Mouse (Mus musculus) cerebellum, postnatal 4 days (tissue): ENCODE measurements around the gene Rere.

ENCODE experiments used
- DNase-seq, 2 experiments: peaks; one replicate each; pipeline ENCODE4 v3.0.0; 2022; ENCODE audit warnings: low spot score in 2 of 2, mixed read lengths in 1 of 2

The Rere gene

DNA sequence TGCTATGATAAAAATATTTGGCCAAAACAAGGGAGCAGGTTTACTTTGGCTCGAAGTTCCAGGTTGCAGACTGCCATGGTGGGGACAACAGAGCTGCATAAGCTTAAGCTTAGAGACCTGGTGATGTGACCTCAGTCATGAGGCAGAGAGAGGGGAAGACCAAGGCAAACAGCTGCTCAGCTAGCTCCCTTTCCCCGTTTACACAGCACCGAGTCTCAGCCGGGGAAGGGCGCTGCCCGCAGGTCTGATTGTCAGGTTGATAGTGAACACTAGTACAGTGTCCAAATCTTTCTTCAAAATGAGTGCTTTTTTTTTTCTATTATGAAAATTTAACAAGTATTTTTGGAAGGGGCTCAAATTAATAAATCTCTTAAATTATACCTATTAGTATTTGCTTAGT, 97.9 kb downstream of the Rere start:
- no peak for DNase-seq

DNA sequence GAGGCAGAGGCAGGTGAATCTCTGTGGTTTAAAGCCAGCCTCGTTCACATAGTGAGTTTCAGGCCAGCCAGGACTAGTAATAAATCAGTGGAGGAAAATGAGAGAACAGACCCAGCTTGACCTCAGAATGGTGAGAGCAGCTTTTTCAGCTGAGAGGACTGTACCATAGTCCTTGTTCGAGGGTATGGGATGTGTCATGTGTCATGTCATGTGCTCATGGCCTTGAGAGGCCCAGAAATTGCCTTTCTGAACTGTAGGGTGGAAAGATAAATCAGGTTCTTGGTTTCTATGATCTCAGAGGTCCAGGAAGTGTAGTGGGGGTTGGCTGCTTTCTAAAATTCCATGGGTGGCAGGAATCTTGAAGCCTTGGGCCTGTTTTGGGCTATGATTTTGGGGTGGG, 98.3 kb downstream of the Rere start:
- DNase-seq: no peak

DNA sequence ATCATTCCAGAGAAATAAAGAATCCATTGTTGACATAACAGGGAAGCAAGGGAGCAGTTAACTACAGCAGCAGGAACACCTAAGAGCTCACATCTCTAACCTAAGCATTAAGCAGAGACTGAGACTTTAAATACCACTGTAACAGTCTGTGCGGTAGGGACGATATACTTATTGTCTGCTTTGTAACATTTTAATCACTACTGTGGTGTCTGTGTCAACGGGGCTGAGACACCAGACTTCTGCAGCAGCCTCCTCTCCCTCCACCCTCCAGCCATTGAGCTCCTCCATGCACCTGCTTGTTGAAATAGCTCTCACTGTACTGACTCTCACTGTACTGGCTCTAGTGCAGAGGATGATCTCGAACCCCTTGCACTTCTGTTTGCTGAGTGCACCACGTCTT, 98.8 kb downstream of the Rere start:
- no peak for DNase-seq

DNA sequence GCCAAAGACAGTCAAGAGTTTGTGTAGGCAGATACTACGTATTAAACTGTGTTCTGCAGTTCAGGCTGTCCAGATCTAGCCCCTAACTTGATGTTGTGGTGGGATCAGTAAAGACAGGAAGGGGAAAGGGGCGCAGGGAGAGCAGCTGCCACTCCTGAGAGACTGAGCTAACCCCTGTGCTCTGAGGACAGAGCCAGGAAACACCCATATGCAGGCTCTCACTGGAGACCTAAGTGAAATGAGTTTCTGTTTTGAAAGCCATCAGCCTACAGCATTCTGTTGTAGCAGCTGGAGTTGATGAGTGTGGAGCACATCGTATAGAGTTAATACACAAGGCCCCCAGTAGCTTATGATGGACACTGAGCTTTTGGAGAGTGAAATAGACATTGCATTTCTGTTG, 101.1 kb downstream of the Rere start:
- DNase-seq: no peak

DNA sequence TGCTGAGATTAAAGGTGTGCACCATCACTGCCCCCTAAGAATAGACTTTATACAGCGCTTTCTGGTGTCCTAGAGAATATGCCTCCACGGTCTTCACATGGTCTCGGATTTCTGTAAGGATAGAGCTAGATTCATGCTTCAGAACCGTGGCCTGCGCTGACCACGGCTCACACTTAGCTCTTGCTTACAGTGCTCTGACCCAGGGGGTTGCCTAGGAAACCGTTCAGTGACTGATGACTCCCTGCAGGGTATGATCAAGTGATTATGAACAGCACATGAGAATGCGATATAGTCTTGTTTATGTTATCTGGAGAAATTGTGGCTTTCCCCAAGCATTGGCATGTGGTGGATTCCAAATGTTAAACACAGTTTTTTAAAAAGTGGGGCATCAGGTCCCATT, 103.0 kb downstream of the Rere start:
- no peak for DNase-seq

DNA sequence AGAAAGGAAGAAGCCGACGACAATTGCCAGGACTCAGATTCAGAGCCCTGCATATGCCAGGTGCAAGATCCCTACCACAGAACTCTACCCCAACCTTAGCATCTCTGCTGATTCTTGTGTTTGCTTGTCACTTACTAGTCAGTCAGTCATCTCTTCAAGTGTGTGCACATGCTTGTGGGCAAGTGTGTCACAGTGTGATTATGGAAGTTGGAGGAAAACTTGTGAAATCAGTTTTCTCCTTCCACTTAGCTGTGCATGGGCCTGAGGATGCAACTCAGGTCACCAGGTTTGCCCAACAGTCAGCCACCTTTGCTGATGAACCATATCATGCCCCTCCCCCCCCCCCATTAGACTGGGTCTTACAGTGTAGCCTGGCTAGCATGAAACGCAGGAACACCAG, 103.5 kb downstream of the Rere start:
- DNase-seq: no peak

DNA sequence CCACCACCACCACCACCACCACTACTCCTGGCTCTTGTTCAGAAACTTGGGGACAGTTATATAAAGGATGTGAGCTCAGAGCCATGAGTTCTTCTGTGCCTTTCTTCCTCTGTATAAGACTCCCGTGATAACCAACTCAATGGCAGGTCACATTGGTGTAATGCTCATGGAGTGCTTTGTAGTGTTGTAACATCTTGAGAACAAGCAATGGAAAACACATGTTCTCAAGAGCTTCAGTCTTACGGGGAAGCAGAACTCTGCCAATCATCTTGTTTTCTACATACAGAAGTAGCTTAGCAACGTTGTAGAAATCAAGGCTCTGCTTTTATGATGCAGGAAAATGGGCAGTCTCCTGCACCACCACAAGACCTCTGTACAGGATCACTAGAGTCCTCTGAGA, 107.1 kb downstream of the Rere start:
- no peak for DNase-seq

DNA sequence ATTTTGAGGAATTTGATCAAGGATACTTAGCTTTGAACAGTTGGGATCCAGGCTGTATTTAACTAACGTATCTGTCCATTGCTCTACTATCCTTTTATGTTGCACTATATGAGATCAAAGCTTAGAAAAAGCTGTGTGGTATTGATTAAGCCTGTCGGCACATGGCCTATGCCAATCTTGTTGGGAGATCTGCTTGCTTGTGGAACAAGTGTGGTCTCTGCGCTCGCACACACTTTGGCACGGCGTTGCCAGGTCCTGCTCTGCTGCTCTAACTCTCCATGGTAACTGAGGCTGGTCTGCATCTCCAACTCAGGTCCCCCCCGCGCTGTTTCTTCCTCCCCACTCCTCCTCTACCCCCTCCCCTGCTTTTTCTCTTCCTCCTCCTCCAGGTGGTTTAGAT, 112.2 kb downstream of the Rere start:
- no peak for DNase-seq

DNA sequence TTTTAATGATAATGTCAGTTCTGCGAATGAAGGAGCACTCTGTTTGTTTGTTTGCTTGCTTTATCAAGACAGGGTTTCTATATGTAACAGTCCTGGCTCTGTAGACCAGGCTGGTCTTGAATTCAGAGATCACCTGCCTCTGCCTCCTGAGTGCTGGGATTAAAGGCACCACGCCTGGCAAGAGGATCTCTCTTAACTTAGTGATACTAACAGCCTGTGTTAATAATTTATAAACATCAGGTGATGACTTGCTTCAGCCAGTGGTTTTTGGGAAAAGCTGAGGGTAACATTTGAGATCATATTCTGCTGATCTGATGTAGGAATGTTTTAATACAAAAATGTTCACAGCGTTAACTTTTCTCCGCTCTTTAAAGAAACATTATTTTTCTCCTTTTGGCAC, 112.6 kb downstream of the Rere start:
- DNase-seq: no peak

DNA sequence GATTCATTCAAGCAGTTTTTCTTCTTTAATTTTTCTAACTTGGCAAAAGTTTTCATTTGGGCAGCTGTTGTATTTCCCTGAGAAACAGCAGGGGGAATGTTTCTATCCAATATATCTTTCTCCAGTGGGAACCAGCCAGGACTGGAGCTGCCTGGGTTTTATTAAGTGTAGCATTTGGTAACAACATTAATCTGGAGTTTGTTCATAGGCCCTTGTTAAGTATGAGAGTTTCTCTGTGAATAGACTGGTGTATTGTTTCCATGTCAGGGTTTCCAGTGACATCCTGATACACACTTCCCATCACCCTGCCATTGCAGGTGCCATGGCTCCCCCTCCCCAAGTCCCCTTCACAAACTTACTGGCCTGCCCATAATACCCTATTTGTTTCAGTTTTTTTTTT, 114.9 kb downstream of the Rere start:
- DNase-seq: no peak

DNA sequence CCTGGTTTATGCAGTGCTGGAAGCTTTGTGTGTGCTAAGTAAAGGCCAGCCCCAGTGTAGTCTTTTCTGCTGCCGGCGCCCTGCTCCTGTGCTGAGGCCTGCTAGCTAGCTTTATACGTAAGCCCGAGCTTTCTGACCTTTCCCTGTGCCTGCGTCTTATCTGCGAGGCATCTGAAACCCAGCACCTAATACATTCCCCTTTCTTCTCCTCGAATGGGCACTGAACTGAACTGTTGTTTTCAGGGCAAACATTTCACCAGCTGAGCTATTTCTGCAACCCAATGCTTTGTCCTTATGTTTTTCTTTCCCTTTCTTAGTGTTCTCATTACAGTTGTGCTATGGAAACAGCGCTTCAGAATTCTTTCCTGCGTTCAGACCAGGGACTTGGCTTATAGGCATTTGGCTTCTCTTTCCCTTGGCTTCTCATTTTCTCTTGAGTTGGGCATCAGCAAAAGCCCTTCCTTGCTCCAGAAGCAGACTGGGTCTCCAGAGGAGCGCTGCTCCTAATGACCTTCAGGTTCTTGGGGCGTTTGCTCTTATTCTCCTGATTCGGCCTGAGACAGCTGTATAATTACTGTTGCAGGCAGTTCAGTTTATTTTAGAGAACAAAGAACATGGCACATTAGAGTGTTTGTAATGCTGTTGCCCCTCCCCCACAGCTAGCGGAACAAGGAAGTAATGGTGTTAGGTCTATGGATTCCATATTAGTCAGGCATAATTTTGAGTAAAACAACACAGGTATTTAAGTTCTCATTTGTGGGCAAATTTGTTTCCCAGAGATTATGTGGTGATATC, 115.6 kb downstream of the Rere start:
- no peak for DNase-seq

DNA sequence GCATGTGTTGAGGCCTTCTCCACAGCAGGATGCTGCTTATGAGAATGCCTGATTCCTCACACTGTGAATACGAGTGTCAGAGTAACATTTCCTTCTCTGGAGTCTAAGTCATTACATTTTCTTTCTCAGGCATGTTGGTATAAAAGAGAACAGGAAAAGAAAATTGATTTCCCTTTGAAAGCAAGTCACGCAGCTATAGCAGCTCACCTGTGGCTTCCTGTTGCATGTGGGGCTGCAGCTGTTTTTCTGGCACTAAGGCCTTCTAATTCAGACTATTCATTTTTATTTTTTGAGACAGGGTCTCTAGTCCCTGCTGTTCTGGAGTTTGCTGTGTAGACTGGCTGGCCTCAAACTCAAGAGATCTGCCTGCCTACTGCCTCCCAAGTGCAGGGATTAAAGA, 117.6 kb downstream of the Rere start:
- no peak for DNase-seq

DNA sequence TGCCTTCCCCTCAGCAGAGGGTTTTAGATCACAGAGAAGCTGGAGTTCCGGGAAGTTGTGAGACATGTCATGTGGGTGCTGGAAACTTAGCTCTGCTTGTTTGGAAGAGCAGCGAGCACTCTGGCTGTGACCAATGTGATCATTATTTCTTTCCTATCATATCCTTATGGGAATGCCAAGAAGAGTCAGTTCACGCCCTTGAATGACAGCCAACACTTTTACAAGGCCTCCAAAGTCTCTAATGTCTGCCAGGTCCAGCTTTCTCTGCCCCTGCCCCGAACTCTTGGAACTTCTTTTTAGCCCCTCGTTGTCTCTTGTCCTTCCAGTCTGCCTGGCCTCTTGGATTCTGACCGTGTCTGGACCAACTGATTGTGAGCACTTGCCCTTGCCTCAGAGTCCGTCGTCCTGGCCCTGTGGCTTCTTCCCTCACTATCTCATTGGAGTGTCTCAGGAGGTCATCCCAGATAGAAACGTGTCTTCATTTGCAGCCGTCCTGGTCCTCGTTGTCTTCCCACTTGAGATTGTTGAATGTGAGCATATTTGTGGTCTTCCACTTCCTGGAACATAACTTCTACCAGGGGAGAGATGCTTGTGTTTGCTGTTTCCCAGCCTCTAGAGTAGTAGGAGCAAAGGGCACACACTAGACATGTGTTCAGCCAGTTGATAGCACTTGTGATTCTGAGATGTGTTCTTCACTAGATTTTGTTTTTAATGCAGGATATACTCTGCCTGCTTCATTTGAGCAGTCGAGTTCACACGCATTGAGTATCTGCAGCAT, 120.6 kb downstream of the Rere start:
- no peak for DNase-seq

DNA sequence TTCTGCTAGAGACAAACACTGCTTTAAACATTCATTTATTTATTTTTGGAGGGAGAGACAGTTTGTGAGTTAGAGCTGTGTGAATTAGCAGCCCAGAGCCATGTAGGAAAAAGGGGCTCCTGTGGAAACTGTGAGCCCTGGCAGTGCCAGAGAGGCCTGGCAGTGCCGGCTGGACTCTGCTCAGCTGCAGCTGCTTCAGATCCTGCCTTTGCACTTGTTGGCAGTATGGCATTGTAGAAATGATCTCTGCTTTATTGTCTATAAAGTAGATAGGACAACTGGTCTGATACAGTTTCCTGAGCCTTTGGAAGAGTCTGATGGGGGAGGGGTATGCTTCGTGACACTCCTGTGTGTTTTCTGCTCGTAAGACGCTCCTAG, 121.2 kb downstream of the Rere start:
- DNase-seq: no peak

DNA sequence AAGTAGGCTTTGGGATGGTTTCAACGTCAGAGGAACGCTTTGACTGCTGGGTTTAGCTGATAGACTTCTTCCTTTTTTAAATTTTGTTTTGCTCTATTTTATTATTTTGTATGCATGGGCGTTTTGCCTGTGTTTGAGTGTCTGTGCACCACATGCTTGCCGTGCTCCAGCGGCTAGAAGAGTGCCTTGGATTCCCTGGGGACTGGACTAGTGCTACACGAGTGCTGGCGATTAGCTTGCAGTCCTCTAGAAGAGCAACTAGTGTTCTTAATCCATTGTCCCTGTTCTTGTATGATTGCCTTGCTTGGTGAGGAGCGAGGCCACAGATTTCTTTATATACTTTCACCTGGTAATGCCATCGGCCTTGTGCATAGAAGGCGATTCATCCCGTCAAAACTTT, 122.5 kb downstream of the Rere start:
- DNase-seq: no peak

DNA sequence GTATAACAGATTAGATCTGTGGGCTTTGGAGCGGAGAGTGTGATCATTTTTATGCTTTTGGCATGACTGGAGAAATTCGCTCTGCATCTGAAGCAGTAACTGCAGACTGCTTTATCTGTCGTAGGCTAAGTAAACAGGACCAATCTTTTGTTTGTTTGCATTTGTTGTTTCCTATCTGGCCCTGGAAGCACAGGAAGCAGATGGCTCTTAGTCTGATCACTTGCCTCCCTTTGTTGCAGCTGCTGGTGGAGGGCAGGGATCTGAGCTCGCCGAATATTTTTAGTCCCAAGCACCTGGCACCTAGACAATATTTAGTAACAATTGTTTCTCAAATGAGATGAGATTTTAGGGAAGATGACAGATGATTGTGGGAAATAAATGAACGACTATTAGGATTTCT, 123.1 kb downstream of the Rere start:
- DNase-seq: no peak

DNA sequence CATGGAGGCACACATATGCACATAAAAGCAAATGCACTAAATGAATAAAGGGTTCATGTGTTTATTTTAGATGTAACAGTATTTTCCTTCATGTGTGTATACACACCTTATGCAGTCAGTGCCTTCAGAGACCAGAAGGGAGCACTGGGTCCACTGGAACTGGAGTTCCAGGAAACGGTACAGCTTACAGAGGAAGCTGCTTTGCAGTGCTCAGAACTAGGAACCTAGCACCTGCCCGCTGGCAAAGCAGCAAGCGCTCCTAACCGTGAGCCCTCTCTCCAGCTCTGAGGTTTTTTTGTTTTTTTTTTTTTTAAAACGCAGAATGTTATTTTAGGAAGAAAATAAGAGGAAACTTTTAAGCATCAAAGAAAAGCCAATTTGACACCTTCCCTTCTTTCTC, 124.3 kb downstream of the Rere start:
- no peak for DNase-seq

DNA sequence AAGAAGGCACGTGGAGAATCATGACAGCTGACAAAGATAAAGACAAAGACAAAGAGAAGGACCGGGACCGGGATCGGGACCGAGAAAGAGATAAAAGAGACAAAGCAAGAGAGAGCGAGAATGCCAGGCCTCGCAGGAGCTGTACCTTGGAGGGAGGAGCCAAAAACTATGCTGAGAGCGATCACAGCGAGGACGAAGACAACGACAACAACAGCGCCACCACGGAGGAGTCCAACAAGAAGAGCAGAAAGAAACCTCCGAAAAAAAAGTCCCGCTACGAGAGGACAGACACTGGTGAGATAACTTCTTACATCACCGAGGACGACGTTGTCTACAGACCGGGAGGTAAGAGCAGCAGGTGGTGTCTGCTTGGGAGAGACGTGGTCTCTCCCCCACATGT, 124.9 kb downstream of the Rere start:
- no peak for DNase-seq

DNA sequence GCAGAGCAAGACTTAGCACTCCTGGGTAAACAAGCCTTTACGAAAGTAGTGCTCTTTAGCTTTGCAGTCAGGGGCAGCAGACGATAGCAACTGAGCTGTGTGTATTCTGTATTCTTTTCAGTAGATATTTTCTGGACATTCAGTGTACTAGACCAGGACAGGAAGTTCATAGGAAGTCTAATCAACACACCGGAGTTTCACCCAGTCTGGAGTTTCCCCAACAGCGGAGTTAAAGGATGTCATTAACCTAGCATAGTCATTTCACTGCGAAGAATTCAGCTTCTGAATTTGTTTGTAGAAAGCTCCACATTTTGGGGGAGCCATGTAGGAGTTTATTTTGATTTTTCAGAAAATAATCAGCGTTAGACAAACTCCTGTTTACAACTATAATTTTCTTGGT, 125.4 kb downstream of the Rere start:
- no peak for DNase-seq

DNA sequence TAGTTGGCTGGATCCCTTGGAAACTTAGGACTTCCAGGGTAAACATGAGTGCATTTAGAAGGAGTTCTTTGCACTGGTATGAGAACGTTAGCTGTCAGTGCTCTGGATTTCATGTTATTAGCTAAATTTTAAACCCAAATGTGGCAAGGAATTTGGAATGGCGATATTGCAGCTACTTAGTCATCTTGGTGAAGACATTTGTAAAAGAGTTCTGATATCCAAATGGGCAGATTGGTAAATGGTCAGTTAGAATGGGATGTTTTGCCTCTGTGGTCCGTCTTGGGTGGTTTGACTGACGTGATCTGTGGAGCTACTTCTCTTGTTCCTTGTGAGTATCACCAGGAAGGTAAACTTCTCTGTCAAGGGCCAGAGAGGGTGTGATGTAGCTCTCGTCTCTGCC, 132.8 kb downstream of the Rere start:
- DNase-seq: no peak

DNA sequence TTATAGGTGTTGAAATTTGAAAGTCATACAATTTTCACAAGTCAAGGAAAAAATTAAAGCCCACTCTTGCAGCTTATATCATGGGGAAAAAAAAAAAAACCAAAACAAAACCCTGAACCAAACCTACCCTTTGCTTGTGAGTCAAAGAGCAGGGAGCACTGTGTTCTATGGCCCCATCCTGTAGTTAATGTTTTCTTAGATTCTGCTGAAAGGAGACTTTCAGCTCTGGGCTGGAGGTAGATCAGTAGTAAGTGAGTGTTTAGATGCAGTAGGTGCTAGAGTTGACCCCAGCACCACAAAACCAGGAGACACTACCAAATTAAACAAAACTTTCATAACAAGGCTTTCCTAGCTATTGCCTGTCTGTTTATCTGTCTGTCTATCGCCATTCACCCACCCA, 133.3 kb downstream of the Rere start:
- DNase-seq: no peak

DNA sequence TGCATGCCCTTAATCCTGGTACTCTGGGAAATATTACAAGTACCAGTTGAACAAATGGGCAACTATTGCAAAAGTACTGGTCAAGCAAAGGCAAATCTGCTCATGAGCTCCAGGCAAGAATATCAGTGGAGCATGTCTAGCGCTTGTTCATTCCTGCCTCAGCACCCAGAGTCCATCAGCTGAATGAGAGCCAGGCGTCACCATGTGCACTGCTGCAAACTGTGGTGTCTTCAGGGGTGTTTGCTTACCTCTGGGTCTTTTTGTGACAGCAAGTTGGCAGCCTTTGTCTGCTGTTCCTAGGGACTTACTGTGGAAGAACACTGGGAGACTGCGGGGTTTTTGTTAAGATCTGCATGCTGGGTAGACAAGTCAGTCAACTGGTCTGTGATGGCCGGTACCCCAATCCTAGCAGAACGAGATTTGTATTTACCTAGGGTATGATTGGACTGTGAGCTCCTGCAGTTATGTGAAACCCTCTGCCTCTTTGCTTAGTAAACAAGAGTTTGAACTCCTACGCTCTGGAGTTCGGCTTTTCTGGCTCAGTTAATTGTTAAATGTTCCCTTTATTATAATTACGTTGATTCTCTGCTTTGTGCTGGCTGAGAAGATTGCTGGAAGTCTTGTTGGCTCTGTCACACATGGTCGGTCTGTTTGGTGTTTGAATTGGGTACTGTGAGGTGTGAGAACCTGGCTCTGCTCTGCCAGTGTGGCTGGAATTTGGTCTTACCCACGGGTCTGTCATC, 134.0 kb downstream of the Rere start:
- DNase-seq: no peak
